Mouse (Mus musculus) ES-CJ7 (cell line): ENCODE data around the gene Nadsyn1.
A peak's percentile ranks its signal among the peaks of the same experiment; 100 is the strongest.

Source experiments
- DNase-seq: peaks from one replicate; pipeline ENCODE4 v3.0.0; 2011; ENCODE audit warnings: low read depth, low spot score

The Nadsyn1 gene

GRCm38 (mm10) chr7:143805199-143805624, 17.4 kb downstream of the Nadsyn1 start:
- DNase-seq: no peak

- DNase-seq: no peak
Measured at GRCm38 (mm10) chr7:143801195-143802065, 21.2 kb downstream of the Nadsyn1 start.

DNA sequence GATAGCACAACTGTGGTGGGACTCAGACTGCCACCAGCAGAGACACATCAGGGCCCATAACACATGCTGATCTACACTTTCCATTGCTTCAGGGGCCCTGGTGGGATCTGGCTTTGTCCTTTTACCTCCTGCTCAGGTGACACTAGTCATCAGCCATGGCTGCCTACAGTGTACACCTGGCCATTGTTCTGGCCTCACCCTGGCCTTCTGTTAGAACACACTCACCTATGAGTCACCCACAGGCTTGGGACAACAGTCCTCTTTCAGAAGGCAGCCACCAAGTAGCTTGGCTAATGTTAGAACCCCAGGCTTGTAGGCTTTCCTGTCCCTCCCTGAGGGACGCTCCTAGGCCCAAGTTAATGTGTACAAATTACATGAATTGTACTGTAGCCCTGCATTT, 21.9 kb downstream of the Nadsyn1 start:
- no peak for DNase-seq

GRCm38 (mm10) chr7:143798783-143799182, 23.9 kb downstream of the Nadsyn1 start:
- no peak for DNase-seq

DNA sequence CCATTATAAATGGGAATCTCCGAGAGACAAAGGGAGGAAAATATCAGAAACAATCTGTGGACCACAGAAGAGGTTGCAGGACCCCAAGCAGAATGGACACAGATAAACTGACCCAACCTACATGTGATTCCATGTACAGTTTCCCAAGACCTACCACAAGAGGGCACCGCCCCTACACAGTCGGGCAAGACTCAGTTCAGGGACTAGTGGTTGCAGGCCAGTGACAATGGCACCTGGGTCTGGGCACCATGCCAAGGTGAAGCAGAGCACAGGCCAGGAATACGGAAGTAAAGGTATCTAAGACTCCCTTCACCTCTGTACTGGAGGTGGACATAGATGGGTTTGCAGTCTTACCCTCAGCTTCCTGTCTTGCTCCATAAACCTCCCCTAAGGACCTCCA, 29.5 kb downstream of the Nadsyn1 start:
- peak; percentile 33 for DNase-seq

- DNase-seq: no peak
Measured at GRCm38 (mm10) chr7:143792336-143792985, 30.2 kb downstream of the Nadsyn1 start.

- no peak for DNase-seq
Measured at GRCm38 (mm10) chr7:143783996-143784829, 38.4 kb downstream of the Nadsyn1 start, which contains the start of gene Mrgpre. Gene Mrgpre (minus strand): TSS chr7:143784500.

DNA sequence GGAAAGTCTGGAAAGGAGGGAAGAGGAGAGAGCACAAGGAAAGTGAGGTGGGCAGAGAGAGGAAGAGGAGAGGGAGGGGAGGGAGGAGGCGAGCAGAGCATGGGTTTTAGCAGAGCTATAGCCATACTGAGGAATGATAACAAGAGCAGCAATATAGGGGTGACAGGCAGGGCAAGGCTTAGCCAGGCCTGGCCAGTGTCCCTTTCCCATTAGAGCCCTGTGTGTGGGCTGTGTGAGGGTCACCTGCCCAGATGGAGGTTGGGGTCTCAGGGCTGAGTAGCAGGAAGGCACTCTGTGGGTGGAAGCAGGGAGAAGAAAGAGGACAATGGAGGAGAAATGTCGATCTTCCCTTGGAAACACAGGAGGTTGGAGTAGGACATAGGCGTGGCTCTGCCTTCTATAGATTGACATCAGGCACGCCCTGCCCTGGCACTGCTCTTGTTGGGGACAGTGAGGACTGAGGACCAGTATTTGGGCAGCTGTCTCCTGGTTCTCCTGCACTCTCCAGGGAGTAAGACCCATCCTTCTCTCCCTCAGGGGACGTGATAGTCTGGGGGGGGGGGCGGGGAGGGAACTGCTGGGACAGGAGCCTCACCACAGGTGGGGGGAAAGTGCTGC, 39.2 kb downstream of the Nadsyn1 start:
- no peak for DNase-seq

- no peak for DNase-seq
Measured at GRCm38 (mm10) chr7:143777375-143777774, 45.3 kb downstream of the Nadsyn1 start.

- peak; percentile 63 for DNase-seq
Measured at GRCm38 (mm10) chr7:143776137-143776536, 46.5 kb downstream of the Nadsyn1 start.

DNA sequence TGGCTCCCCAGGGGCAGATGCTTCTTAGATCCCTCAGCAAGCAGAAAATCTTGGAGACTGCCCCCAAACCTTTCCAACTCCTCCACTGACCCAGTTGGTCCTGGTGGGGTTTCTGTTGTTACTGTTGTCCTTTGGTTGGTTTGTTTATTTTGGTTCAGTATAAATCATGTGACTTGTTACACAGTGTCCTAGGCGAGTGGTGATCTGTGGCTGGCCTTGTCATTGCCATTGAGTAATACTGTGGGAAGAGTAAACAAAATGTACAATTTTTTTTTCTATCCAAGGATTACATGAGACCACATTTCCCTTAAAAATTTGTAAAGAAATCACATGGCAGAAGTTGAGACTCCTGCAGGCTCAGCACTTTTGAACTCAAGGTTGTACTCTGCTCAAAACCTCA, 53.2 kb downstream of the Nadsyn1 start:
- no peak for DNase-seq

DNA sequence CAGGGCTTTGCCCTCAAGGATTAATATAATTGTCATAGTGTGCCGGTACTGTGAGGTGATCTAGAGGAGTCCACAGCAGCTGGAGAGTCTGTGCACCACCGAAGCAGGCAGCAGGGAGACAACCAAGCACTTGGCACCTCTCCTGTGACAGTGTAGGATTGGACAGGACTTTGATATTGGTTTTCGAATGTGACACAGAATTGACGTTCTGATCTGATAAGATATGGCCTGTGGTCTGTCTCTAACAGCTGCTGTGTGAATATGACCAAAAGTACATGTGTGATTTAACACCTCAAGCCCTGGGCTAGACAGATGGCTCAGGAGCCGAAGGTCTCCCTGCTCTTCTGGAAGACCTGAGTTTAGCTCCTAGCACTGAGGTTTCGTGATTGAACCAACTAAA, 54.4 kb downstream of the Nadsyn1 start:
- no peak for DNase-seq

- no peak for DNase-seq
Measured at GRCm38 (mm10) chr7:143766893-143767292, 55.8 kb downstream of the Nadsyn1 start, which contains the start of gene Mrgprg. Gene Mrgprg (minus strand): TSS chr7:143766993.

GRCm38 (mm10) chr7:143764876-143765530, 57.6 kb downstream of the Nadsyn1 start:
- DNase-seq: no peak

- DNase-seq: peak; percentile 52
Measured at GRCm38 (mm10) chr7:143763794-143764193, 58.9 kb downstream of the Nadsyn1 start.

- DNase-seq: no peak
Measured at GRCm38 (mm10) chr7:143758956-143759355, 63.7 kb downstream of the Nadsyn1 start.

GRCm38 (mm10) chr7:143757696-143758095, 65.0 kb downstream of the Nadsyn1 start:
- DNase-seq: no peak

DNA sequence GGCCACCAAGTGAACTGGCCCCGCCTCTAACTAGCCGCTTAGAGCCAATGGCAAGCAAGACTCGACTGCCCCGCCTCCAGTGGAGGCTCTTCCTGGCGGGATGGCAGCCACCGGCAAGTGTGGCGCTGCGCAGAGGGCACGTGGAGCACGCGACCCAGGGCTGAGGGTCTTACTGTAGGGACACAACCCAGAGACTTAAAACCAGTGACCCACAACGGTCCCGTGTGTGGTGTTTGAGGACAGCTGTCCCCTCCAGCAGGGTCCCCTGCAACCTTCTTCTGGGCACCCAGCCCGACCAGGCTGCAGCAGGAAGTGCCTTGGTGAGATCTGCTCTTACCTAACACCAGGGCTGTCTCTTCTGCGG, 65.6 kb downstream of the Nadsyn1 start:
- peak; percentile 70 for DNase-seq

DNA sequence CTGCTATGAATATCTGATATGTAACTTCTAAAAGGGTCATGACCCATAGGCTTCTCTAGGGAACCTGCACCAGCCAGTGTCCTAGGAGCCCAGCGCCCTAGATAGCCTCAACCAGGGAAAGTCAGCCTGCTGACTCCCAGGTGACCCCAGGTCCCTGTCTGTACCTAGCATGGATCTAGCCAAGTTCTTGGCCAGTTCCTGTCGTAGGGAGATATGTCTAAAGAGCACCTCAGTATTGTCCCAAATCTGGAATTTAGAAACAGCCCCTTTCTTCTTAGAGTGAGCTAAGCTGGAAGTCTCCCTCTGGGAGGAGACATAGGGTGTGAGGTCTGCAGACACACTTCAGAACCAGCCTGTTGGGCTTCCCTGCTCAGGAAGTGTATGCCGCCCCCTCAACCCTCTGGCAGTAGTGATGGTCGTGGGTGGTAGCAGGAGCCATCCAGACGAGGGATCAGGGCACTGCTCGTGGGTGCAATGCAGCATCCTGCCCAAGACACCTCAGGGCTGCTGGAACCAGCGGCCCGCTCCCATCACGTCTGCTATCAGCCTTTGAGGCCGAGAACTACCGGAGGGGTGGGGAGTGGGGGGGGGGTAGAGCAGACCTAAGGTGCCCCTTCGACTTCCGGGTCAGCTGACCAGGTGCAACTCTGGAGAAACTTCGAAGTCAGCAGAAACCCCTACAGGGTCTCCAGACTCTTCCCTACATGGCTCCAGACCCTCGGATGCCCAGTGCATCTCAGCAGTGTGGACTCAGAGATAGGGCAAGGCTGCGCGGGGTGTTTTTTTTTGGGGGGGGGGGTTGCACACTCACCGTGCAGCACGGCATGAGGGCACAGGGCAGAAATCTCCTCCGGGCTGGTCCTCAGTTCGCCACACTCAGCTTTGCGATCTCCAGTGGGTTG, 66.3 kb downstream of the Nadsyn1 start, which contains the start of gene Osbpl5:
Gene Osbpl5, minus strand, starts transcription at position 861 of the 902 bp plus-strand sequence.
- DNase-seq: no peak
